Mouse (Mus musculus) myocyte (in vitro differentiated cells): ENCODE data around the gene Gramd1a.

Experiments
- POLR2A ChIP-seq: IDR thresholded peaks from one replicate; pipeline ENCODE4 v1.6.1; 2011; ENCODE audit warnings: low read depth, mild to moderate bottlenecking, control low read depth, moderate library complexity; ENCODE audit not compliant: insufficient read length
- REST ChIP-seq: IDR thresholded peaks from one replicate; pipeline ENCODE4 v1.6.1; 2011; ENCODE audit warnings: mild to moderate bottlenecking, control low read depth, moderate library complexity; ENCODE audit not compliant: insufficient read depth, insufficient read length

GRCm38 (mm10) chr7:31182863-31183262 lies 27.2 kb upstream of the Gramd1a start:
- no peak for TF ChIP-seq REST
- TF ChIP-seq POLR2A = no peak
